Mouse (Mus musculus): ENCODE data around the gene Rbm18.
A peak's percentile ranks its signal among the peaks of the same experiment; 100 is the strongest.
"Not testable (repeated sequence)": the region's sequence is repeated elsewhere in the genome, so short reads cannot be mapped to it uniquely, and the experiment has no call there.

Rbm18 gene

DNA sequence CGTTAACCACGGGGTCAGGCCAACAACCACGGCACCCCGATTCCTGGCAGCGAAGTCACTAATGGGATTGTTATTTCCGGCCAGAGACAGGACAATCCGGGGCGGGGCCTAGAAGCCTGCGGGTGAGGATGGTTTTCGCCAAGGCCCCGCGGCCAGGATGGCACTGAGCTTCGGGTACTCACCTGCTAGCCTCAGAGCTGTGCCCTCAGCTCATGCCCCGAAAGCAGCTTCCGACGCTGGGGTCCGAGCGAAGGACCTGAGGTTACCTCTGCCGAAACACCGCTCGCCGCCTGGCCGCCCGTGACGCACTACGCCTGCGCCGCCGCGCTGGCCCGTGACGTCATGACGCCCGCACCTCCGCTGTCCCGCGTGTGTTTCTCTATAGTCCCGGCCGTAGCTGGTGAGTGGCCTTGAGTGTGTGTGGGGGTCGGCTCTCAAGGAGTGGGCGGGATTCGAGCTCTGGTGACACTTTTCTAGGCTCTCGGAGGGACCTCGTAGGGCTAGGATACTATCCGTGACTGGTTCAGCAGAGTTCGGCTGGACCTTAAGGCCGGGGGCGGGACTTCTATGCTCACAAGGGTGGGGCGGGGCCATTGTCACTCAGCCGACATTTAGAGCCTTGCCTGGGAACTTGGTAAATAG is at the start of gene Rbm18, which contains the start of gene Mrrf:
Gene Rbm18 (minus strand): TSS at position 474 of the 642 bp plus-strand sequence.
Gene Mrrf (plus strand): TSS at position 90 of the 642 bp plus-strand sequence.
- peak; percentile 96 for DNase-seq (ENCODE audit: extremely low spot score)

DNA sequence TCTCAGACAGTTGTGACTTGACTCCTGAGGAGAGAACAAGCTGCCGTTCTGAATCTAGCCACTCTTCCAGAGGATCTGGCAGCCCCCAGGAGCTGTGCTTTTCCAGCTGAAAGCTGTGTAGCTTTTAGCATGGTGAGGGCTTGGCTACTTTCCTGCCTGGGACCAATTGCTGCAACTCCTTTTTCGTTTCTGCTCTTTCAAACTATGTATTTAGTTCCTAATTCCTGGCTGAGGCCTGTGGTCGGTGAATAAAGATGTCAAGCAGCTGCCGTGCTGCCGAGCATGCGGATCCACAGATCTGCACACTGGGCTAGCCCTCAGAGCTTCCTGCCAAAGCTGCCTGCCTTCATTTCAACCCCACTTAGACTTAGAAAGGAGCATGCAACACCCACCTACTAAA is 48.3 kb upstream of the Rbm18 start:
- no peak for DNase-seq (ENCODE audit: extremely low spot score)

DNA sequence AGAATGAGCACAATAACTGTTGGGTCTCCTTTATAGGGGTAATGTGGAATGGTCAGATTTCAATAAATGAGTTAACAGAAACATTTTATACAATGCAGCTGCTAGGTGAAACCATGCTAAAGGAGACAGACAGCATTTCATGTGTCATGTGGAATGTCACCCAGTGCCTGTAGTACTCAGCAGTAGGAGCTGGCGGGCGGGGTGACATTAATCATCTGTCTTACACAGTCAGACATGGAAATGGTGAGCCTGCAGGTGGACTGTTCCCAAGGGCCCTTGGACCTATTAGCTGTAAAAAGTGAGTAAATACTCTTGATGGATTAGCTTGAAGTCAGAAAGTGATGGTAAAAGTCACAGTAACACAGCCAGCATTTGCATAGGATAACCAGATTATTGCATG is 47.6 kb upstream of the Rbm18 start:
- DNase-seq (ENCODE audit: extremely low spot score) = no peak

DNA sequence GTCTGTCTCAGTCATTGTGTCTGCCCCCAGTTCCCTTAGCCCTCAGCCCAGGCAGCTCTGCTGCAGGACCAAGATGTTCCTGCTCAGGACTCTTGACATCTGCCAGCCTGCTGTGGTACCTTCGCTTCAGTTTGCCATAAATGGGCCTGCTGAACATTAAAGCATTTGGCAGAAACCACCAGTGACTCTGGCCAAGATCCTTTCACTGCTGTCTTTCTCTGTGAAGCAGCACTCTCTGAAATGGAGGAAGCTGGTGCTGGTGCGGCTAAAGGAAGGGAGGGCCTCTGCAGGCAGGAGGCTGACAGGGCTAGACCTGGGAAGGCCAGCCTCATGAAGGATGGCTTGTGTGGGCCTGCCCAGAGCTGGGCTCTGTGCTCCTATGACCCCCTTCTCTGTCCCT is 46.7 kb upstream of the Rbm18 start:
- no peak for DNase-seq (ENCODE audit: extremely low spot score)

DNA sequence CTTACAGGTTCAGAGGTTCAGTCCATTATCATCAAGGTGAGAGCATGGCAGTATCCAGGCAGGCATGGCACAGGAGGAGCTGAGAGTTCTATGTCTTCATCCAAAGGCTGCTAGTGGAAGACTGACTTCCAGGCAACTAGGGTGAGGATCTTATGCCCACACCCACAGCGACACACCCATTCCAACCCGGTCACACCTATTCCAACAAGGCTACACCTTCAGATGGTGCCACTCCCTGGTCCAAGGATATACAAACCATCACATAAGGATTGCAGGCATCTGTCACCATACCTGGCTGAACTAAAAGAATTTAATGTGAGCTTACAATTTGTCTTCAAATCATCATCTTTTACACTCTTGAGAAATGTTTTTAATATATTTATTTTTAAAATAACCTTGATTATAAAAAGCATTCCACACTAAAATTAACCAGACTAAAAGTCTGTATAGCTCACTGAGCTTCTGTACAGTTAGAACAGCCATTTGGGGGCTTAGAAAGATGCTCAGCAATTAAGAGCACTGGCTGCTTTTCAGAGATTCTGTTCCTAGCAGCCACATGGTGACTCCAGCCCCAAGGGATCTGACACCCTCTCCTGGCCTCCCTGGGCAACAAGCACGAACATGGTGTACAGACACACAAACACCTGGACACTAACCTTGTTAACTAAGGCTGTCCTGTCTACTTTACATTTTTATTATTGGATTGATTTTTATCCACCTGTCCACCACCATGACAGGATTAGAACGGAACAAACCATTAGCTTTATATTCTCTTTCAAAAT is 45.2 kb upstream of the Rbm18 start:
- DNase-seq (ENCODE audit: extremely low spot score) = not testable (repeated sequence)

DNA sequence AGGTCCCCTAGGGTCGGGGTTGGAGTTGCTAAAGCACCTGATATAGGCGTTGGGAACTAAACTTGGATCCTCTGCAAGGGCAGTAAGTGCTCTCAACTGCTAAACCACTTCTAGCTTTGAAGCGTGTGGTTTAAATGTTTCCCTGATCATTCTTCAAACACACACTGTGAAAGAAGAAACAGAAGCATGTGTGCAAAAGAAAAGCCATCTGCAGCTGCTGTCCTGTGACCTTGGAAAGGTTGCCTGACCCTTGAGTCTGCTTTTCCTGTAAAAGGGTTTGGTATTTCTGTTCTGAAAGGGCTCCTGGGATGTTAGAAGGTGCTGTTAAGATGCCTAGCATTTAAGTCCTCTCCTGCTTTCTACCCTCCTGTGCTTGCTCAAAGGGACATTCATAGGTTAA is 42.9 kb upstream of the Rbm18 start:
- no peak for DNase-seq (ENCODE audit: extremely low spot score)

DNA sequence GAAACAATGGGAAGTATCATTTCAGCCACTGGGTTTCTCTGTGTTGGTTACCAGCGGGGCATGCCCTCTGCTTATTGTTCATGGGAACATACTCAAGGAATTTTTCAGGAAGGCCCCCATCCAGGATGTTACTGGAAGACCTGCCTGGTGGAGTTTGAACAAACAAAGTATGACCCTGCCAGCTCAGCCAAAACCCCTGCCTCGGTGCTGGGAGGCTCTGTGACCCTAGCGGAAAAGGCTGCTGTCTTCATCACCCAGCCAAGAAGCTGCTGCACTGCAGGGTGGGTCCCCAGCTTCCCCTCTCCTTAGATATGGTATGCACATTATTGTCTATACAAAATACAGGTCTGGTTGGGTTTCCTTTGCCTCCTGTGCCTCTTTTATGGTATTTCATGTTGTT is 36.0 kb upstream of the Rbm18 start:
- DNase-seq (ENCODE audit: extremely low spot score) = no peak

DNA sequence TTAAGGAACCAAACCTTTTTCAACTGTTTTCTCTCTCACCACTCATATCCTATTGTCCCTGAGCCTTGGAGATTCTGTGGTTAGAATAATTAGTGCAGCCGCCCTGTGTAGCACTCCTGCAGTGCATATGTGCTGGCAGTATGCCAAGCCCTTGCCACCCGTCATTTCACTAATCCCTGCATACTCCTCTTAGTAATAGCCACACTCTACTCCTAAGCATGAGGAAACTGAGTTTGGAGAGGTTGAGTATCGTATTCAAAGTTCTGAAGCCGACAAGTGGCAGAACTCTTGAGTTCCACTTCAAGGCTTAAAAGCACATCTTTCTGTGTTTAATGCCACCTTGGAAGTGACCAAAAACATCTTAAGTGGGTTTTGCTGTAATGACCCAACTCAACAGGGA is 35.6 kb upstream of the Rbm18 start:
- no peak for DNase-seq (ENCODE audit: extremely low spot score)

DNA sequence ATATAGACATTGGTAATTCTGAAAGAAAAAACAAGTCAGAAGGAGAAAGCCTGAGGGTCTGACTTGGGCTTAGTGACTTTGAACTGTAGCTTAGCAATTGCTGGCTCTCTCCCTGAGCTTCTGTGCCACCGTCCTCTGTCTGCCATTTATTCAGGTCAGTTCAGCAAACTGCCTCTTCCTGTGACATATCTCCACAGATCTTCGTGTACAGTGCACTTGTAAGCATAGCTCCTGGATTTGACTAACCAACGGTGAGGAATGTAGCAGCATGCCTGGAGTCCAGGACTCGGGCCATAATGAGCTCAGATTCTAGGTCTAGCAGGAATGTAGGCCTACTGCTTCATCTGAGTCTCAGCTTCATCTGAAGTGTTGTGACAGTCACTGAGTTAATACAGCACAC is 32.6 kb upstream of the Rbm18 start:
- no peak for DNase-seq (ENCODE audit: extremely low spot score)

DNA sequence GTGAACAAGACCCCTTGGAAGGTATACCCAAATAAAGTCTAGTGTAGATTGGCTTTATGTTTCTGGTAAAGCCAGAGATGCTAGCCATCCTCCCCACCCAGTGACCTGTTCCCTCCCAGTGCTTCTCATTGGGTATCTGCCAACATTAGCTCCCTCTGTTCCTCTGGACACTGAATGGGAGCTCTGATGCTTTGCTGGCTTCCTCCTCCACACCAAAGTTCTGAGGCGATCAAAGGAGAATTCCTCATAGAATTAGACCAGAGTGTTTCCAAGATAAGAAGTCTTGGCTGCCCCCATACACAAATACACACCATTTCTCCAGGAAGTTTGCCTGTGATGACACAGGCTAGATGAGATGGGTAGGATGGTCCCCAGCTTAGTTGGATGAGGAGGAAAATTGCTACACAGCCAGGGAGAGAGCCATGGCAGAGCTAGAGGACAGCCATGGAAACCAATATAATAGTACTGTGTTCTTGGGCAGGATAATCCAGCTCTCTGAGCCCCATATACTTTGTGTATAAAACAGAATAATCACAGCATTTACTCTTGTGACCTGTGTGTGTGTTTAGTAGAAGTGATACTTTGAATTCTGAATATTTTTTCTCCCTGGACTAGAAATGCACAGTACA is 31.5 kb upstream of the Rbm18 start:
- no peak for DNase-seq (ENCODE audit: extremely low spot score)

DNA sequence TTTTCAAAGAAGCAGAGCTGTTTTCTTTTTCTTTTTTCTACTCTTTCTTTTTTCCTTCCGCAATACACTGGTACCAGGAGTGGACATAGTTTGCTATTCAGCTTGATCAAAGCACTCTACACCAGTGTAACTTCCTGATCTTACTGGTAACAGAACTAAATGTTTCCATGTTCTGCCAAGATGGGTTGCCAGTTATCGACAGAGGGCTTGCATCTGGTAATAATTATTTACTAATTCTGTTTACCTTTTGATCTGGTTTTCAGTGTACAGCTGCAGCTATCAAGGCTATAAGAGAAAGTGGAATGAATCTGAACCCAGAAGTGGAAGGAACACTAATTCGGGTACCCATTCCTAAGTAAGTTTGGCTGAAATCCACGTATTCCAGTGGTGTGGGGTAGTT is 22.8 kb upstream of the Rbm18 start:
- no peak for DNase-seq (ENCODE audit: extremely low spot score)

DNA sequence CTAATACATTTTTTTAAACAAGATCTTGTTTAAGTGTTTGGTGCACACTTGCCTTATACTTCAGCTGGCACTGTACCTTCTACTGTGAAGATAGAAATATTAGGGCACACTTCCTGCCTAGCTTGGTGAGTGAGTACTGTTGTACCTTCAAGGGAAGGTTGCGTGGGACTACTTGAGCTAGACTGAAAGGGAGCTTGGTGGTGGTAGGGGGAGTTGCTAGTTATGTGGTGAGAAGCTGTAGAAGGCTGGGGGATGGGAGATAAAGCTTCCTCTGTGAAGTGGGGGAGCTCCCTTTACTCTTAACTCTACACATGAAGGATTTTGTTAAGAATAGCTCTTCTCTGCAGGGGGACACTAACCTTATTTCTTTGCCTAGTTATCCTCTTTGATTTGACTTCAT is 20.9 kb upstream of the Rbm18 start:
- DNase-seq (ENCODE audit: extremely low spot score) = no peak

DNA sequence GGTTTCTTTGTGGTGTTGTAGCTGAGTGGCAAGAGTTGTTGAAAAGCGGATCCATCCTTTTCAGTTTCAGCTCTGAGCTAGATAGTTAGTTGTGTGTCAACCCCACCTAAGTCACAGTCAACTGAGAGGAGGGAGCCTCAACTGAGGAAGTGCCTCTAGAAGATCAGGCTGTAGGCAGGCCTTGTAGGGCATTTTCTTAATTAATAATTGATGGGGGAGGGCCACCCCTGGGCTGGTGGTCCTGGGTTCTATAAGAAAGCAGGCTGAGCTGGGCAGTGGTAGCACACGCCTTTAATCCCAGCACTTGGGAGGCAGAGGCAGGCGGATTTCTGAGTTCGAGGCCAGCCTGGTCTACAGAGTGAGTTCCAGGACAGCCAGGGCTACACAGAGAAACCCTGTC is 15.8 kb upstream of the Rbm18 start:
- not testable (repeated sequence) for DNase-seq (ENCODE audit: extremely low spot score)

DNA sequence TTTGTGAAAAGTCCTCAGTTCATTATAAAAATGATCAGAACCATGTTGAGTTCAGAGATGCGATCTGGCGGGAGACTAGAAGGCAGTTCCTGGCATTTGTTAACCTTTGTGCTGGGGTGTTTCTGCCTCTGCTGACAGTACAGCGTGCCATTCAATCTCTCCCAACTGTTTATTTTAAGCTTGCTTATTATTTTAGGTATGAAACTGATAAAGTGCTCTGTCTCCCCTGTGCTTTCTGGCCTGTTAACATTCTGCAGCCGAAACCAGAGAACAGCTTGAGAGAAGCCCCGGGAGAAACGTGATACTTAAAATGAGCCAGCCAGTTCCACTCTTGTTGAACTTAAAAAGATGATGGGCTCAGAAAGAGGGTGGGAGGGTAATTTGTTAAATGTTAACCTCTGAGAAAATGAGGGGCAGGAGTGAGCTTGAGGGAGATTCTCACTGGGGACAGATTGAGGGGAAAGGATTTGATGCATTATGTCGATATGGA is 12.3 kb upstream of the Rbm18 start:
- DNase-seq (ENCODE audit: extremely low spot score) = no peak

DNA sequence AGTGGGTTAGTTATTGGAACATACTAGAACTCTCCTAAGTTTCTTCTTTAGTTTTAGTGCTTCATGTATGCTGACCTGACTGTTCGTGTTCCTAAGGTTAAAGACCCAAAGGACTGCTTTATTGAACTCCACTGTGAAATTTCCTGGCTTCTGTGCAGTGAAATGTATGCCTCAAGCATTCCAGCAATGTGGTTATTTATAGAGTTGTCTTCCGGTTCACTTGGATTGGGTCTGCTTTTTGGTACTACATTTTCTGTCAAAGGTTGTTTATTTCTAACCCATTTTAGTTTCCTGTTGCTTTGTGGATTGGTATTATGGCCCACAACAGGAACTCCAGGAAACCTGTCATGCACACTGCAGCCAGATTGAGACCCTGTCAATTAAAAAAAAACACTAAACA is 2.5 kb upstream of the Rbm18 start:
- no peak for DNase-seq (ENCODE audit: extremely low spot score)

DNA sequence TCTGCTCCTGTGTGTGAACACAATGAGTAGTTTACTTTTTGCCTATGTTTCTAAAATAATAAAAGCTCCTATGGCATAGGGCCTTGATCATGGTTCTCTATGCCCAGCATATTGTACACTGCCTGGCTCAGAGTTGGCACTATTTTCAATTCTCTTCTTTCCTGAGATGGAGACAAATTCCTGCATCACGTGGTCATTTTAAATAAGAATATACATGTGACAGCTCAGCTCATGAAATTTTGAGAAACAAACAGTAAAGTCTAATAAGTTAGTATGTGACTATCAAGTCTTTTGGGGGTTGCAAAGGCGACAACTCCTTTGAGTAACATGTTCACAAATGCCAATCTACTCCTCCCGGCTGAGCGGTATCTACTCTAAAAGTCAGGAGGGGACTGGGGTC is 686 bp downstream of the Rbm18 start:
- DNase-seq (ENCODE audit: extremely low spot score) = no peak

DNA sequence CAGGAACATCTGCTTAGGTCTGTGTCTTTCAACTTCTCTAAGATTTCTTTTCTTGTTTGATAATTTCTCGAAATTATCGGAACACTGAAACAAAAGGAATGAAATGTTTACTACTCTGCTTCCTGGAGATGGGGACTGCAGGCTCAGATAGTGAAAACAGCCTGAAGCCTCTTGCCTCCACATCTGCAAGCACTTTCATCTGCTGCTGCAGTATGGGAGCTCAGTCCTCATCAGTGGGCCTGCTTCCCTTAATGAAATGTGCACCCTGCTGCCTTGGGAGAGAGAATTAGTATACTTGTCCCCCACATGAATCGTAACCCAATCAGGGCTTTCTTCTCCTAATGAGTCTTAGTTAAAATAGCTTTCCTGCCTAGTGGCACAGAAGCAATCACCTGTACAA is 7.5 kb downstream of the Rbm18 start:
- DNase-seq (ENCODE audit: extremely low spot score) = no peak

DNA sequence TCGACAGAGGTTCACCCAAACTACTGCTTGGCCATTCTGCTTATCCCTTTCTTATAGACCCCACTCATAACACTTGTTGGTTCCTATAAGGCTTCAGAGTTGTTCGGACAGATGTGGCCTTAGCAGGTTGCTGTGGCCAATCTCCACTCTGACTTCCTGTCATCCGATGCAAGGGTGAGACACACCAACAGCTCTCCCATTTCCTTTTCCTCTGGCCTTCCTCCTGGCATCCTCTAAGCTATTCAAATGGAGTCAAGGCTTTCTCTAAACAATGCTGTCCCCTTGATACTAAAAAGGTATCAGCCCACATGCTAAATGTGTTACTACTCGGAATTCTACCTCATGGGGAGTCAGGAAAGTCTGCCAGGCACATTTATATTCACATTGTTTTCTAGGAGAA is 8.6 kb downstream of the Rbm18 start:
- DNase-seq (ENCODE audit: extremely low spot score) = no peak

DNA sequence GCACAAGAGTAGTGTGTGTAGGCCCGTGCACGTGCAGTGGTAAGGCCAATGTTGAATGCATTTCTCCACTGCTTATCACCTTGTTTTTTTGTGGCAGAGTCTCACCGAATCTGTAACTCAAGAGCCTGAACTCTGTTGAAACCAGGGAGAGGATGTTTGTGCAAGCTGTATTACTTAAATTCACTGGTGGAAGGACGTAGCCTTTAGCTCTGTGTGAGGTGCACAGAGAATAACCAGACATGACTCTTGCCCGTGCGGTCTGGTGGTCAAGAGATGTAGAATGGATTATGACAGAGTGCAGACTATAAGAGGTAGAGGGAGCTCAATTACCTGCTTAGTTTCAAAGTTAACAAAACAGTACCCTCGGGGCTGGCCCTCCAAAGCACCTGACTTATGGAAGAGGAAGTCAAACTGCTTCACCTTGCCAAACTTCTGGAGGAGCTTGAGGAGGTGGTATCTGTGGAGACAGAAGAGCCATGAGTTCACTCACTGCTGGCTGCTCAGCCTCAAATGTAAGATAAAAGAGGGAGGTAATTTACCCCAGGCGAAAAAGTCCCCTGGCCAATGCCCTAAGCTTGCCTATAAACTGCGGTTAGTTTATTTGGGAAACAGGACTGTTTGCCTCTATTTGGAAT is 9.7 kb downstream of the Rbm18 start:
- no peak for DNase-seq (ENCODE audit: extremely low spot score)

DNA sequence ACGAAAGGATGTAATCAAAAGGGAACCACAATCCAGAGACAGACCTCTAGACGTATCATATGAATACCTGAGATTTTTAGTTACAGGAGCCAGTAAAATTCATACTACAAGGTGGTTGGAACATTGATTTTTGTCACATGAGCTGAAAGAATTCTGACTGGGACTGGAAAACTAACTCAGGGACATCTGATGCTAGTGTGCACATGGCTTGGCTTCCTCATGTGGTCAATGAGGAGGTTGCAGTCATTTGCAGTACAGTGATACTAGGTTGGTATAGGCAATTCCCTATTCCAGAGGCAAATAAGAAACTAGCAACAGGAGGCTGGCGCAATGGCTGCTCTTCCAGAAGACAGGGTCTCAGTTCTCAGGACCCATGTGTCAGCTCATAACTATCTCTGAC is 23.9 kb downstream of the Rbm18 start:
- no peak for DNase-seq (ENCODE audit: extremely low spot score)

DNA sequence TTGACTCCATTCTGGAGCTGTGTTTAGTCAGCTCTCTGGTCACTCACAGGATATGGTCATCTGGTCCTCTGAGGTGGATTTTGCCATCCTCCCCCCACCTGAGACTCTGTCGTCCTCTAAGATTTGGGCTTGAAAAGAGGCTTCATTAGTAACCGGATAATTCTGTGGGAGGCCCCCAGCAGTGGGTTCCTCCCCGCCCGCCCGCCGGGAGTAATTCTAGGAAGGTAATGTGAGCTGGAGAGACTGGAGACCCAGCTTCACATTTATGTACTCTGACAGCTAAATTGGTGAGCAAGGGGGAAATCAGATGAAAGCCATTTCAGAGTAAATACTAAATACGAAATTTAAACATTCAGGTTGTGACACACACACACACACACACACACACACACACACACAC is 28.0 kb downstream of the Rbm18 start:
- DNase-seq (ENCODE audit: extremely low spot score) = no peak

DNA sequence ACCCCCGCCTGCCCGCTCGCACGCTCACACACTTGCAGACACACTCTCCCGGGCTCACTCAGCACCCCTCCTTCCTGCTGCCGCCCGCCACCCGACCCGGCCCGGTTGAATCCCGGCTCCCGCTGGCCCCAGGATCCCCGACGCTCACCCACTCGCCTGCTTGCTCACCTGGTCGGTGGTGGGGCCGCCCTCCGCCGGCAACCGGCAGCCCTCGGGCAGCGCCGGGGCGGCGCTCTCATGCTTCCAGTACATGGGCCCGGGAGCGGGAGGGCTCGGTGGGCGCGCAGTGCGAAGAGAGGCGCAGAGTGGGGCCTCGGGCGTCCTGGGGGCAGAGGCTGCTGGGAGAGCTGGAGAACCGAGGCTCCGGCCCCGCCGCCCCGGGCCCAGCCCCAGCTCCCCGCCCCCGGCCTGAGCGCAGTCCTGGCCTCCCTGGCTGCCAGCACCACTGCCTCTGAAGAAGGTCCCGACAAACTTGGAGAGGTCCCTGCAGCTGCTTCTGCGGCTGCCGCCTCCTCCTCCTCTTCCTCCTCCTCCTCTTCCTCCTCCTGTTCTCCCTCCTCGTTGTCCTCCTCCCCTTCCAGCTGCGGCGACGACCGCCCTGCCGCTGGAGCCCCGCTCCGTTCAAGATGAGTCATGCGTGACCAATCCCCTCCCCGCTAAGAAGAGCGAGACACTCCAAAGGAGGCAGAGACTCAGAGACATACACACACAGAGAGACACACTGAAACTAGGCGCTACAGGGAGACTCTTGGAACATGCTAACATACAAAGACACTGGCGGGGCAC is 31.4 kb downstream of the Rbm18 start, which contains the start of gene Lhx6:
Gene Lhx6 (minus strand): TSS at position 453 of the 786 bp plus-strand sequence.
- peak; percentile 49 for DNase-seq (ENCODE audit: extremely low spot score)

Measured in embryo, embryonic 9.5 days (tissue).